Mouse (Mus musculus) midbrain, embryonic 12.5 days (tissue): ENCODE results near the gene Zfp976. TPM values are rescaled to one million over a fixed set of nuclear protein-coding genes. Genes with fewer than 3 reads are reported as not detected.
"Not testable (repeated sequence)": the region's sequence is repeated elsewhere in the genome, so short reads cannot be mapped to it uniquely, and the experiment has no call there.

ENCODE experiments used
- ATAC-seq: fragments of 200-750 bp; cut with Nextera tagmentation; 2 replicates; pipeline ENCODE4 v1.8.0; 2017; ENCODE audit warnings: low read depth, moderate TSS enrichment, moderate library complexity; ENCODE audit not compliant: low FRiP score
- H3K27ac ChIP-seq: fragments of 300-500 bp; sonication (generic); replicated peaks from 2 replicates; pipeline ENCODE4 v1.5.1; 2016; ENCODE audit warnings: mild to moderate bottlenecking
- H3K27me3 ChIP-seq: fragments of 300-500 bp; sonication (generic); 2 replicates; pipeline ENCODE4 v1.6.1; 2016; ENCODE audit warnings: mild to moderate bottlenecking
- H3K36me3 ChIP-seq: fragments of 300-500 bp; sonication (generic); 2 replicates; pipeline ENCODE4 v1.6.1; 2016
- H3K4me1 ChIP-seq: fragments of 300-500 bp; sonication (generic); 2 replicates; pipeline ENCODE4 v1.6.1; 2016
- H3K4me2 ChIP-seq: fragments of 300-500 bp; sonication (generic); replicated peaks from 2 replicates; pipeline ENCODE4 v1.6.1; 2016; ENCODE audit warnings: mild to moderate bottlenecking, moderate library complexity
- H3K4me3 ChIP-seq: fragments of 300-500 bp; sonication (generic); 2 replicates; pipeline ENCODE4 v1.5.1; 2016; ENCODE audit warnings: mild to moderate bottlenecking
- H3K9ac ChIP-seq: fragments of 300-500 bp; sonication (generic); replicated peaks from 2 replicates; pipeline ENCODE4 v1.6.1; 2016; ENCODE audit warnings: mild to moderate bottlenecking, moderate library complexity
- H3K9me3 ChIP-seq: fragments of 300-500 bp; sonication (generic); 2 replicates; pipeline ENCODE4 v1.6.1; 2016; ENCODE audit warnings: mild to moderate bottlenecking
- WGBS: fragments of 180-500 bp; shearing (Covaris S2); methylation state at CpG from one replicate; pipeline ENCODE4 v1.1.7; 2016; 5-methylcytosine and 5-hydroxymethylcytosine counted together
- polyA plus RNA-seq: library from polyadenylated mRNA; unstranded; fragments of >200 nt; fragmentation: Nextera tagmentation; extraction: Ambion mirVana; gene quantifications from 2 replicates; pipeline ENCODE4 v1.2.1, GENCODE M21; 2016

The Zfp976 gene
- 2.2 TPM in 2 replicates for polyA plus RNA-seq

GRCm38 (mm10) chr7:42642152-42643115, at the start of gene Zfp976:
Gene Zfp976, minus strand, starts transcription at chr7:42642588.
- peak; percentile 98 for ATAC-seq
- Histone ChIP-seq H3K9ac (0 out of 2 replicates have a peak within 1 kb of the TSS, but pooled peaks have one; percentile 28), H3K4me2 (peak within 1 kb of the TSS; percentile 48), H3K4me3 (peak within 1 kb of the TSS; percentile 42)
- H3K4me1 ChIP-seq, H3K27me3 ChIP-seq, H3K27ac ChIP-seq, H3K9me3 ChIP-seq, H3K36me3 ChIP-seq: not testable (repeated sequence)
- WGBS, result 2% methylated on average over 25 of the region's 25 CpGs

GRCm38 (mm10) chr7:42680081-42680480, 37.7 kb upstream of the Zfp976 start:
- not testable (repeated sequence) for H3K4me1 ChIP-seq, H3K4me3 ChIP-seq, ATAC-seq, H3K27me3 ChIP-seq, H3K27ac ChIP-seq, H3K9ac ChIP-seq, H3K4me2 ChIP-seq, H3K36me3 ChIP-seq
- H3K9me3 ChIP-seq, result peaks cover 12% of the 10 kb centered on the region
- WGBS, result 89% methylated on average over 6 of the region's 6 CpGs

GRCm38 (mm10) chr7:42679646-42680045, 37.3 kb upstream of the Zfp976 start:
- H3K27ac ChIP-seq, H3K4me2 ChIP-seq, H3K27me3 ChIP-seq, H3K36me3 ChIP-seq, H3K9ac ChIP-seq, H3K4me1 ChIP-seq, H3K4me3 ChIP-seq, ATAC-seq: not testable (repeated sequence)
- peaks cover 12% of the 10 kb centered on the region for H3K9me3 ChIP-seq

- H3K4me3 ChIP-seq, H3K9ac ChIP-seq, ATAC-seq, H3K27me3 ChIP-seq, H3K27ac ChIP-seq, H3K4me2 ChIP-seq, H3K4me1 ChIP-seq, H3K9me3 ChIP-seq: not testable (repeated sequence)
- 72% methylated on average over 5 of the region's 5 CpGs for WGBS
- peaks cover 20% of the 10 kb centered on the region; the same call in 1 of the 2 replicates for H3K36me3 ChIP-seq
Observed at GRCm38 (mm10) chr7:42660140-42660539, 17.8 kb upstream of the Zfp976 start.

- not testable (repeated sequence) for H3K4me2 ChIP-seq, H3K9ac ChIP-seq, H3K27me3 ChIP-seq, H3K36me3 ChIP-seq, H3K4me1 ChIP-seq, H3K27ac ChIP-seq, H3K4me3 ChIP-seq, ATAC-seq
- WGBS, result 72% methylated on average over 2 of the region's 2 CpGs
- peaks cover 11% of the 10 kb centered on the region for H3K9me3 ChIP-seq
Observed at GRCm38 (mm10) chr7:42655211-42655610, 12.8 kb upstream of the Zfp976 start.

- H3K27me3 ChIP-seq, H3K9me3 ChIP-seq, H3K36me3 ChIP-seq, H3K27ac ChIP-seq, ATAC-seq, H3K4me1 ChIP-seq, H3K9ac ChIP-seq: not testable (repeated sequence)
- Histone ChIP-seq H3K4me3 (peak overlapping the region; percentile 42; the same call in 1 of the 2 replicates), H3K4me2 (peak overlapping the region; percentile 48)
- 8% methylated on average over 3 of the region's 3 CpGs for WGBS
Observed at GRCm38 (mm10) chr7:42643120-42643620, 782 bp upstream of the Zfp976 start.

- H3K9ac ChIP-seq, H3K4me2 ChIP-seq, H3K27me3 ChIP-seq, ATAC-seq, H3K27ac ChIP-seq, H3K4me3 ChIP-seq, H3K4me1 ChIP-seq, H3K36me3 ChIP-seq: not testable (repeated sequence)
- peaks cover 13% of the 10 kb centered on the region; the same call in 1 of the 2 replicates for H3K9me3 ChIP-seq
Observed at GRCm38 (mm10) chr7:42631031-42631430, 11.4 kb downstream of the Zfp976 start.

- ATAC-seq, H3K9ac ChIP-seq, H3K4me2 ChIP-seq, H3K4me1 ChIP-seq, H3K4me3 ChIP-seq, H3K27me3 ChIP-seq, H3K36me3 ChIP-seq, H3K27ac ChIP-seq: not testable (repeated sequence)
- peaks cover 42% of the 10 kb centered on the region for H3K9me3 ChIP-seq
Observed at GRCm38 (mm10) chr7:42595666-42596065, 46.7 kb downstream of the Zfp976 start.

GRCm38 (mm10) chr7:42592413-42592812, 50.0 kb downstream of the Zfp976 start, which contains the start of gene Zfp977:
Gene Zfp977, minus strand, starts transcription at chr7:42592547.
- H3K27ac ChIP-seq, H3K4me1 ChIP-seq, ATAC-seq, H3K4me2 ChIP-seq, H3K4me3 ChIP-seq, H3K27me3 ChIP-seq, H3K36me3 ChIP-seq, H3K9ac ChIP-seq: not testable (repeated sequence)
- H3K9me3 ChIP-seq, result peaks cover 35% of the 10 kb centered on the region
- 89% methylated on average over 11 of the region's 11 CpGs for WGBS

- H3K9me3 ChIP-seq, result peaks cover 40% of the 10 kb centered on the region
- H3K27ac ChIP-seq, H3K4me3 ChIP-seq, H3K27me3 ChIP-seq, H3K36me3 ChIP-seq, ATAC-seq, H3K9ac ChIP-seq, H3K4me2 ChIP-seq, H3K4me1 ChIP-seq: not testable (repeated sequence)
Observed at GRCm38 (mm10) chr7:42591311-42591710, 51.1 kb downstream of the Zfp976 start.

- H3K27ac ChIP-seq, result no peak within 1 kb of the TSS
- H3K27me3 ChIP-seq, result no peaks in the 10 kb centered on the region
- H3K9ac ChIP-seq, result no peak within 1 kb of the TSS
- H3K4me1 ChIP-seq, result no peaks in the 10 kb centered on the region
- no peak within 1 kb of the TSS for H3K4me2 ChIP-seq
- no peaks in the 10 kb centered on the region for H3K36me3 ChIP-seq
- WGBS, result 90% methylated on average over 5 of the region's 5 CpGs
- peaks cover 70% of the 10 kb centered on the region for H3K9me3 ChIP-seq
- no peak for ATAC-seq
- H3K4me3 ChIP-seq, result no peak within 1 kb of the TSS
Observed at GRCm38 (mm10) chr7:42578488-42578887, 63.9 kb downstream of the Zfp976 start, which contains the start of gene Gm21028. Gene Gm21028, minus strand, starts transcription at chr7:42578588.
